Mouse (Mus musculus) embryo, embryonic 9.5 days (tissue): ENCODE results near the gene Gm5901.
"Not testable (repeated sequence)": the region's sequence is repeated elsewhere in the genome, so short reads cannot be mapped to it uniquely, and the experiment has no call there.

Source experiments
- DNase-seq: peaks from one replicate; pipeline ENCODE4 v3.0.0-alpha.2; 2017; ENCODE audit errors: extremely low spot score

Gm5901 gene

GRCm38 (mm10) chr7:105374866-105375265 is at the start of gene Gm5901:
Gene Gm5901, plus strand, starts transcription at chr7:105375038.
- DNase-seq, result no peak

GRCm38 (mm10) chr7:105325302-105325701 is 49.5 kb upstream of the Gm5901 start:
- DNase-seq, result no peak

- DNase-seq, result no peak
Observed at GRCm38 (mm10) chr7:105334004-105334403, 40.8 kb upstream of the Gm5901 start, which contains the start of gene Olfr690. Gene Olfr690, minus strand, starts transcription at chr7:105334104.

GRCm38 (mm10) chr7:105342170-105342569 is 32.7 kb upstream of the Gm5901 start, which contains the start of gene Olfr691:
Gene Olfr691, minus strand, starts transcription at chr7:105342270.
- DNase-seq, result no peak

- DNase-seq, result no peak
Observed at GRCm38 (mm10) chr7:105342752-105343151, 32.1 kb upstream of the Gm5901 start.

- DNase-seq, result not testable (repeated sequence)
Observed at GRCm38 (mm10) chr7:105356064-105356463, 18.8 kb upstream of the Gm5901 start.

GRCm38 (mm10) chr7:105356487-105356886 is 18.4 kb upstream of the Gm5901 start:
- not testable (repeated sequence) for DNase-seq

- DNase-seq, result no peak
Observed at GRCm38 (mm10) chr7:105361713-105362112, 13.1 kb upstream of the Gm5901 start.

GRCm38 (mm10) chr7:105367268-105367667 is 7.6 kb upstream of the Gm5901 start:
- no peak for DNase-seq

- no peak for DNase-seq
Observed at GRCm38 (mm10) chr7:105367930-105368329, 6.9 kb upstream of the Gm5901 start, which contains the start of gene Olfr692. Gene Olfr692, plus strand, starts transcription at chr7:105368230.

GRCm38 (mm10) chr7:105368521-105368920 is 6.3 kb upstream of the Gm5901 start:
- no peak for DNase-seq

GRCm38 (mm10) chr7:105372912-105373311 is 1.9 kb upstream of the Gm5901 start:
- DNase-seq, result no peak

GRCm38 (mm10) chr7:105373509-105373908 is 1.3 kb upstream of the Gm5901 start:
- DNase-seq, result no peak

- DNase-seq, result no peak
Observed at GRCm38 (mm10) chr7:105373976-105374375, 862 bp upstream of the Gm5901 start.

- no peak for DNase-seq
Observed at GRCm38 (mm10) chr7:105380329-105380728, 5.5 kb downstream of the Gm5901 start.

- DNase-seq, result no peak
Observed at GRCm38 (mm10) chr7:105387696-105388095, 12.9 kb downstream of the Gm5901 start.

- DNase-seq, result no peak
Observed at GRCm38 (mm10) chr7:105390236-105390635, 15.4 kb downstream of the Gm5901 start.

GRCm38 (mm10) chr7:105394606-105395005 is 19.8 kb downstream of the Gm5901 start:
- no peak for DNase-seq

- no peak for DNase-seq
Observed at GRCm38 (mm10) chr7:105395131-105395820, 20.4 kb downstream of the Gm5901 start.

GRCm38 (mm10) chr7:105396126-105396525 is 21.3 kb downstream of the Gm5901 start:
- DNase-seq, result no peak

- DNase-seq, result no peak
Observed at GRCm38 (mm10) chr7:105399058-105399934, 24.5 kb downstream of the Gm5901 start.

- DNase-seq, result peak; percentile 100
Observed at GRCm38 (mm10) chr7:105399935-105400624, 25.2 kb downstream of the Gm5901 start, which contains the start of gene Fam160a2. Gene Fam160a2, minus strand, starts transcription at chr7:105400054.
